Mouse (Mus musculus) hindbrain, postnatal 0 days (tissue): ENCODE measurements around the gene C9orf72. TPM values are rescaled to one million over a fixed set of nuclear protein-coding genes. Genes with fewer than 3 reads are reported as not detected.
"Not testable (repeated sequence)": the region's sequence is repeated elsewhere in the genome, so short reads cannot be mapped to it uniquely, and the experiment has no call there.

ENCODE experiments used
- ATAC-seq: fragments of 200-750 bp; cut with Nextera tagmentation; 2 replicates; pipeline ENCODE4 v1.8.0; 2017; ENCODE audit warnings: mild to moderate bottlenecking, moderate TSS enrichment, moderate library complexity
- DNase-seq: peaks from one replicate; pipeline ENCODE4 v3.0.0-alpha.2; 2015; ENCODE audit warnings: low spot score
- H3K27ac ChIP-seq: fragments of 300-500 bp; sonication (generic); 2 replicates; pipeline ENCODE4 v1.5.1; 2014; ENCODE audit warnings: mild to moderate bottlenecking
- H3K27me3 ChIP-seq: fragments of 300-500 bp; sonication (generic); 2 replicates; pipeline ENCODE4 v1.6.1; 2014; ENCODE audit warnings: low read length, mixed read lengths; ENCODE audit not compliant: insufficient read depth
- H3K36me3 ChIP-seq: fragments of 300-500 bp; sonication (generic); 2 replicates; pipeline ENCODE4 v1.6.1; 2014; ENCODE audit warnings: low read length, mixed read lengths; ENCODE audit not compliant: insufficient read depth
- H3K4me1 ChIP-seq: fragments of 300-500 bp; sonication (generic); 2 replicates; pipeline ENCODE4 v1.6.1; 2014; ENCODE audit warnings: antibody characterized with exemption, low read length, mixed read lengths; ENCODE audit not compliant: insufficient read depth
- H3K4me2 ChIP-seq: fragments of 300-500 bp; sonication (generic); 2 replicates; pipeline ENCODE4 v1.6.1; 2014; ENCODE audit warnings: low read depth, mild to moderate bottlenecking, low read length, moderate library complexity, mixed read lengths
- H3K4me3 ChIP-seq: fragments of 300-500 bp; sonication (generic); 2 replicates; pipeline ENCODE4 v1.5.1; 2014; ENCODE audit warnings: low read length
- H3K9ac ChIP-seq: fragments of 300-500 bp; sonication (generic); replicated peaks from 2 replicates; pipeline ENCODE4 v1.6.1; 2014; ENCODE audit warnings: mild to moderate bottlenecking, low read length, moderate library complexity, mixed read lengths
- H3K9me3 ChIP-seq: fragments of 300-500 bp; sonication (generic); 2 replicates; pipeline ENCODE4 v1.6.1; 2016; ENCODE audit warnings: low read length, mixed read lengths
- CTCF ChIP-seq: IDR thresholded peaks from 2 replicates; pipeline ENCODE4 v1.5.1; 2016; ENCODE audit warnings: antibody characterized with exemption, control low read depth, low read depth
- WGBS: fragments of 180-500 bp; shearing (Covaris S2); extraction: QIAGEN DNeasy Blood & Tissue Kit; methylation state at CpG from one replicate; pipeline ENCODE4 v1.1.7; 2014; 5-methylcytosine and 5-hydroxymethylcytosine counted together
- polyA plus RNA-seq: library from polyadenylated mRNA; unstranded; fragments of >200 nt; fragmentation: Nextera tagmentation; extraction: Ambion mirVana; gene quantifications from 2 replicates; pipeline ENCODE4 v1.2.1, GENCODE M21; 2015
- total RNA-seq: library from RNA; depleted of rRNA; stranded (reverse); fragments of >200 nt; gene quantifications from 2 replicates; pipeline ENCODE4 v1.2.3, GENCODE M21; 2014; rRNA removed

The C9orf72 gene
- total RNA-seq (42.3 and 49.7 TPM in 2 replicates), polyA plus RNA-seq (36.0 and 40.4 TPM in 2 replicates)

- peak; percentile 99 for DNase-seq
- Histone ChIP-seq H3K4me3 (peak within 1 kb of the TSS; percentile 80), H3K4me1 (no peaks in the 10 kb centered on the region; the same call in 1 of the 2 replicates), H3K9me3 (no peaks in the 10 kb centered on the region), H3K27me3 (no peaks in the 10 kb centered on the region), H3K36me3 (no peaks in the 10 kb centered on the region), H3K9ac (peak within 1 kb of the TSS; percentile 79), H3K27ac (peak within 1 kb of the TSS; percentile 80), H3K4me2 (peak within 1 kb of the TSS; percentile 81)
- no peak for TF ChIP-seq CTCF
- ATAC-seq: peak; percentile 98
- under 1% methylated on average over 51 of the region's 51 CpGs for WGBS
Measured at GRCm38 (mm10) chr4:35225734-35226495, at the start of gene C9orf72. TSS of gene C9orf72 (minus strand) at chr4:35226175.

GRCm38 (mm10) chr4:35259006-35259405 lies 33.0 kb upstream of the C9orf72 start:
- Histone ChIP-seq H3K36me3 (no peaks in the 10 kb centered on the region), H3K9me3 (no peaks in the 10 kb centered on the region), H3K4me1 (no peaks in the 10 kb centered on the region), H3K4me2 (no peak overlapping the region), H3K4me3 (no peak overlapping the region), H3K9ac (no peak overlapping the region), H3K27me3 (no peaks in the 10 kb centered on the region), H3K27ac (no peak overlapping the region)
- DNase-seq: no peak
- no peak for TF ChIP-seq CTCF
- ATAC-seq: no peak
- WGBS: 83% methylated on average over 9 of the region's 9 CpGs

GRCm38 (mm10) chr4:35244023-35244422 lies 18.0 kb upstream of the C9orf72 start:
- Histone ChIP-seq H3K27ac (no peak overlapping the region), H3K4me2 (no peak overlapping the region), H3K4me1 (no peaks in the 10 kb centered on the region), H3K36me3 (no peaks in the 10 kb centered on the region), H3K4me3 (no peak overlapping the region), H3K9ac (no peak overlapping the region), H3K27me3 (no peaks in the 10 kb centered on the region), H3K9me3 (no peaks in the 10 kb centered on the region)
- no peak for ATAC-seq
- no peak for TF ChIP-seq CTCF
- WGBS: 83% methylated on average over 1 of the region's 1 CpGs
- DNase-seq: no peak

- DNase-seq: no peak
- H3K4me3 ChIP-seq: no peak overlapping the region
- no peaks in the 10 kb centered on the region for H3K9me3 ChIP-seq
- WGBS: 78% methylated on average over 2 of the region's 2 CpGs
- H3K27ac ChIP-seq: no peak overlapping the region
- no peaks in the 10 kb centered on the region for H3K4me1 ChIP-seq
- H3K36me3 ChIP-seq: no peaks in the 10 kb centered on the region
- no peak overlapping the region for H3K9ac ChIP-seq
- no peak overlapping the region for H3K4me2 ChIP-seq
- TF ChIP-seq CTCF: no peak
- no peak for ATAC-seq
- H3K27me3 ChIP-seq: no peaks in the 10 kb centered on the region
Measured at GRCm38 (mm10) chr4:35241735-35242134, 15.8 kb upstream of the C9orf72 start.

- no peaks in the 10 kb centered on the region for H3K27me3 ChIP-seq
- H3K36me3 ChIP-seq: no peaks in the 10 kb centered on the region
- DNase-seq: peak; percentile 10
- H3K9ac ChIP-seq: no peak overlapping the region
- no peaks in the 10 kb centered on the region for H3K4me1 ChIP-seq
- no peak overlapping the region for H3K4me2 ChIP-seq
- WGBS: 57% methylated on average over 4 of the region's 4 CpGs
- ATAC-seq: no peak
- no peak for TF ChIP-seq CTCF
- H3K4me3 ChIP-seq: no peak overlapping the region
- H3K9me3 ChIP-seq: no peaks in the 10 kb centered on the region
- H3K27ac ChIP-seq: no peak overlapping the region
Measured at GRCm38 (mm10) chr4:35238696-35239095, 12.7 kb upstream of the C9orf72 start.

- not testable (repeated sequence) for H3K9me3 ChIP-seq, DNase-seq, H3K27me3 ChIP-seq, ATAC-seq, H3K27ac ChIP-seq, H3K4me2 ChIP-seq, H3K9ac ChIP-seq, H3K4me3 ChIP-seq, H3K4me1 ChIP-seq, H3K36me3 ChIP-seq
- WGBS: 84% methylated on average over 3 of the region's 3 CpGs
Measured at GRCm38 (mm10) chr4:35238240-35238639, 12.3 kb upstream of the C9orf72 start.

GRCm38 (mm10) chr4:35236313-35236712 lies 10.3 kb upstream of the C9orf72 start:
- no peak for DNase-seq
- ATAC-seq: no peak
- Histone ChIP-seq H3K27me3 (no peaks in the 10 kb centered on the region), H3K9me3 (no peaks in the 10 kb centered on the region), H3K27ac (no peak overlapping the region), H3K36me3 (no peaks in the 10 kb centered on the region), H3K4me1 (no peaks in the 10 kb centered on the region), H3K4me2 (no peak overlapping the region), H3K4me3 (no peak overlapping the region), H3K9ac (no peak overlapping the region)
- 94% methylated on average over 2 of the region's 2 CpGs for WGBS
- no peak for TF ChIP-seq CTCF
